Mouse (Mus musculus) bone marrow macrophage, adult 2 months (primary cell): Measurements from ENCODE around the gene Vamp8.

Experiments used
- CTCF ChIP-seq: IDR thresholded peaks from 2 replicates; pipeline ENCODE4 v1.5.1; 2012; ENCODE audit warnings: low read depth, mild to moderate bottlenecking, low read length, moderate library complexity
- POLR2A ChIP-seq: IDR thresholded peaks from 2 replicates; pipeline ENCODE4 v1.6.1; 2012; ENCODE audit warnings: mild to moderate bottlenecking, low read depth, low read length, borderline replicate concordance

- TF ChIP-seq POLR2A (no peak), CTCF (no peak)
Measured at GRCm38 (mm10) chr6:72420901-72421300, 30.4 kb upstream of the Vamp8 start.
